Mouse (Mus musculus): Measurements from ENCODE around the gene Agpat3.
"Not testable (repeated sequence)": the region's sequence is repeated elsewhere in the genome, so short reads cannot be mapped to it uniquely, and the experiment has no call there.

Agpat3 gene

GRCm38 (mm10) chr10:78361951-78362350 lies 9.7 kb upstream of the Agpat3 start:
- DNase-seq (ENCODE audit: low read depth in 2 of 2, low spot score in 2 of 2), result no peak

DNA sequence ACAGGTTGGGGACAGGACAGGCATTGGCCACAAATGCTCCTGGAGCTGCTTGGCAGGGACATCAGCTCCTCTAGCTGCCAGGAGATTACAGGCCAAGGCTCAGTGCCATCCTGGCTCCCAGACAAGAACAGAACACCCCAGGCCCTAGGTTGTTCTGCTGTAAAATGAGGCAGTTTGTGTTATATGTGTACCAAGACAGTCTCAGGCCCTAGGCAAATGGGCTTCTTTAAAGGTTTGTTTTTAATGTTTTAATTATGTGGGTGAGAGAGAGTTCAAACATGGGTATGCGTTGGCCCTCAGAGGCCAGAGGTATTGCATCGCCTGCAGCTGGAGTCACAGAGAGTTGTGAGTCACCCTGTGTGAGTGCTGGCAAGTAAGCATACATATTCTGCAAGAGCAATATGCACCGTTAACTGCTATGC lies 8.0 kb upstream of the Agpat3 start:
- DNase-seq (ENCODE audit: low read depth in 2 of 2, low spot score in 2 of 2), result no peak

GRCm38 (mm10) chr10:78358999-78359398 lies 6.7 kb upstream of the Agpat3 start:
- not testable (repeated sequence) for DNase-seq (ENCODE audit: low read depth in 2 of 2, low spot score in 2 of 2)

- DNase-seq (ENCODE audit: low read depth in 2 of 2, low spot score in 2 of 2), result no peak
Measured at GRCm38 (mm10) chr10:78358266-78358665, 6.0 kb upstream of the Agpat3 start.

GRCm38 (mm10) chr10:78357742-78358141 lies 5.5 kb upstream of the Agpat3 start:
- DNase-seq (ENCODE audit: low read depth in 2 of 2, low spot score in 2 of 2), result no peak

DNA sequence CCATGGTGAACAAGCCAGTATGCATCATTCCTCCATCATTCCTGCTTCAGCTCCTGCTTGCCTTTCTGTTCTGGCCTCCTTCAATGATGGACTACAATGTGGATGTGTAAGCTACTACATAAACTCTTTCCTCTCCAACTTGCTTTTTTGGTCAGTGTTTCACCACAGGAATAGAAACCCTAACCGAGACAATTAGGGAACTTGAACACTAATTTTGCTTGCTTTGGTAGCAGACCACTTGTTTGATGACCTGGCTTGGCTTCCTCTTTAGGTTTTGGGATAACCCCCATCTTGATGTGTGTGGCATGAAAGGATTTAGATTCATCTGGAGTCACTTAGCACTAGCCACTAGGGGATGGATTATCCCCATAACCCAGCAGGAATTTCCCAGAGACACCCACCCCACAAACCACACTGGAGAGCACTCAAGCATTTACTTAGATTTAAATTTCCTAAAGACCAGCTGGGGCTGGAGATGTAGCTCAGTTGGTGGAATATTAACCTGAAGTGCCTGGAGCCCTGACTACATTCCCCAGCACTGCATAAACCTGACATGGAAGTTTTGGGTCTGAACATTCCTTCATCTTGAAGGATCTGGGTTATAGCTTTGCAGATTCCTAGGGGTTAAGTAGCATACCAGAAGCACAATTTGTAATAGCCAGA lies 3.8 kb upstream of the Agpat3 start:
- DNase-seq (ENCODE audit: low read depth in 2 of 2, low spot score in 2 of 2), result no peak

- DNase-seq (ENCODE audit: low read depth in 2 of 2, low spot score in 2 of 2), result no peak
Measured at GRCm38 (mm10) chr10:78353196-78353595, 907 bp upstream of the Agpat3 start.

DNA sequence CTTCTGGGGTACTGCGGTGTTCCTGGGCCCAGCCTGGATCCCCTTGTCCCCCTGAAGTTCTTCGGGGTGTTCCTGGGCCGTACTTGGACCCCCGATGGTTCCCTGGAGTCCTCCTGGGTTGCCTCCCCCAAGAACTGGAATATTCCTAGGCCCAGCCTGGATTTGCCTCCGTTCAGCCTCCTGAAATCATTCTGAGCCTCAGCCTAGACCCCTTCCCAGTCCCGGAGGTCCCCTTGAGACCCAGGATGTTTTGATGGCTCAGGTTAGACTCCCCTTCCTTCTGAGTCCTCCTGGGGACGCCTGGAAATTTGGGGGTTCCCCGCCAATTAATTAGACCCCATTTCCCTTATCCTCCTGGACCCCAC lies 359 bp upstream of the Agpat3 start:
- no peak for DNase-seq (ENCODE audit: low read depth in 2 of 2, low spot score in 2 of 2)

- DNase-seq (ENCODE audit: low read depth in 2 of 2, low spot score in 2 of 2), result no peak
Measured at GRCm38 (mm10) chr10:78351564-78351886, 764 bp downstream of the Agpat3 start.

DNA sequence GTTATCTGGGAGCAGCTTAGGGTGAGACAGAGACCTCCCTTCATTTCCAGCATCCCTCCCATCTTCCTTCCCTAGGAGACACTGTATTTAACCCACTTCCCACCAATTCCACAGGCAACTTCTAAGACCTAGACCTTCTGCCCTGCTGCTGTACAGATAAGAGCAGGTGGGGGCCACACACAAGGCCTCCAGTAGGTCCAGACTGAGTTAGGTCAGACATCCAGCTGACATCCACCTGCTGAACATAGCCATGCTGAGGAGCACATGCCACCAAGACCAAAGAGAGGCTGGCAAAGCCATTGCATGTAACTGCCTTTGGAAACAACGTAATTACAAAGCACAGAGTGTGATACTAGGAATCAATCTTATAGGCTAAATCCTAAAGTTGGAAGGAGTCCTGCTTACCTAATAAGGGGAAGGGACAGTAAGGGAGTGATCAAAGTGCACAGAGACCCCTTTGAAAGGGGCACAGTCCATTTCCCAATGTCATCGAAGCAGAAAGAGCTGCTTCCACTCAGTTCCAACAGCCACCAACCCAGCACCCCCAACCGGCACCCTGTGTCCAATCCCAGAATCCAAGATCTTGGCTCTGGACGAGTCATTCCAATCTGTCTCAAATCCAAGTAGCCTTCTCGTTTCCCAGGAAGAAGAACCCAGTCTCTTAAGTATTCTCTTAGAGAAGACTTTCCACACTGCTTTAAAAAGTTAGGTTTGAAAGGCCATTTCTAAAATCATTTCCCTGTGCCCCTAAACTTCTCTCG lies 1.3 kb downstream of the Agpat3 start:
- DNase-seq (ENCODE audit: low read depth in 2 of 2, low spot score in 2 of 2), result no peak

DNA sequence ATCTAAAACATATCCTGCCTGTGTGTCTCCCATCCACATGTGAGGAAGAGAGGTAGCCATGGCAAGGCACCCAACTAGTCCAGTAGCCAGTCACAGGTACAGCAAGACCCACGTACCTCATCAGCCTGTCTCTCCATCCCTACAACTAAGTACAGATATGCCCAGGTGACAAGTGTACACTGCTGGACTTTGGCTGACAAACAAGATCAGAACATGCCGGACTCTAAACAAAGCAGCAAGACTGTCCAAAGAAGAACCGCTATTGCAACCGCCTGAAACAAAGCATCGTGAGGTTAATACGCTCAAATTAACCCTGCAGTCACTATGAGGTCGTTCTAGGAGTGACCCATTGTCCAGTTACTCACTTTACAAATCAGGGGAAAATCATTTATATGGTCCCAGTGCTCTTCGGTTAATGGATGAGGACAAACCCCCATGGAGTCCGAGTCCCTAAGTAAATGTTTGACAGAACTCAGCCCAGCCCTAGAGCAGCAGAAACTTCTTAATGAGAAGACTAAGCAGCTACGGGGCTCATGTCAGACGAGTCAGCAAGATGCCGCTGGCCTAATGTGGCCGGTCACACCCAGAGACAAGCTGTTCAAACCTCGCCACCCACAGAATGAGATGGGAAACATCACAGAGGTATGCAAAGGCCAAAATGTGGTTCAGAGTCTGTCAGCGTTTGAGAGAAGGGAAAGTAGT lies 2.7 kb downstream of the Agpat3 start:
- no peak for DNase-seq (ENCODE audit: low read depth in 2 of 2, low spot score in 2 of 2)

DNA sequence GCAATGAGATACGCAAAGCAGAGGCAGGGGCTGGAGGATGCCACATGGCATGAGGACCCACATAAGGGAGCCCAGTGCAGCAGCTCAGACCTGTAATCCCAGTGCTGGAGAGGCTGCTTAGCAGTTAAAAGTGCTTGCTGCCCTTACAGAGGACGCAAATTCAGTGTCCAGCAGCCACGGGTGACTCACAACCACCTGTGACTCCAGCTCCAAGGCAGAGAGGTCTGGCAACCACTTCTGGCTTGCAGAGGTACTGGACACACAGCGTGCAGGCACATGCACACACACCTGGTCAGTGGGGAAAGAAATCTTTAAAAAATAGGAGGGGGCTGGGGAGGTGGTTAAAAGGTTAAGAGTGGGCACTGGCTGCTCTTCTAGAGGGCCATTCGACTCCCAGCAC lies 4.1 kb downstream of the Agpat3 start:
- DNase-seq (ENCODE audit: low read depth in 2 of 2, low spot score in 2 of 2), result no peak

GRCm38 (mm10) chr10:78347486-78347885 lies 4.8 kb downstream of the Agpat3 start:
- DNase-seq (ENCODE audit: low read depth in 2 of 2, low spot score in 2 of 2), result no peak

DNA sequence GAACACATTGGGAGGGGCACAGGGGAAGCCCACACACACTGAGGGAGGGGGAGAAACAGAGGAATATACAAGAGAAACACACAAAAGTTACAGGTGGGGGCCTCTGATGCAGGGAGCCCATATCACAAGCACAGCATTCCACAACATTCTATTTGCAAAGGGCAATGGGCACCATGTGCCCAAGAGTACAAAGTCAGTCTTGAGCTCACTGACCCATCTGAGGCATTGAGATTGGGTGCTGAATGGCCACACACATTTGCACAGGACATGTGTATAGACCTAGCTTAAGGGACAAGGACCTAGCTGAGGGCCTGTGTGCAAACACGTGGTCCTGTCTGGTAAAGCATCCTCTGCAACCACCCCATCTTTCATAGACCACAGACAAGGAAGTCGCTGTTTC lies 6.8 kb downstream of the Agpat3 start:
- DNase-seq (ENCODE audit: low read depth in 2 of 2, low spot score in 2 of 2), result no peak

DNA sequence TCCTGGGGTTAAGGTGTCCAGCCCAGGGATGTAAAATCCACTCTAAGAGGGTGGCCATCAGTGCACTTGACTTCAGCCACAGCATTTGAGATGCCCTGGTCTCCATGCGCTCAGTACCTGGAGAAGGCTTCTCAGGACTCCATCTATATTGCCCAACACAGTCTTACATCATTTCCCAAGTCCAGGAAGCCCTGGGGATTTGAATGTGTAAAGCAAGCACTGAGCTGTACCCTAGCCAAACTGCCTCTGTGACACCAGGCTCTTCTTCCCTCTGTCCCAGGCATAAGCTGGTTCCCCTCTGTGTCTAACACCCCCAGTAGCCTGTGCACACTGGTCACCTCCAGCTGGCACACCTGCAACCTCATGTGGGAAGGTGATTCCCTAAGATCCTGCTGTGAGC lies 10.2 kb downstream of the Agpat3 start:
- DNase-seq (ENCODE audit: low read depth in 2 of 2, low spot score in 2 of 2), result no peak

- no peak for DNase-seq (ENCODE audit: low read depth in 2 of 2, low spot score in 2 of 2)
Measured at GRCm38 (mm10) chr10:78338180-78338579, 14.1 kb downstream of the Agpat3 start.

- no peak for DNase-seq (ENCODE audit: low read depth in 2 of 2, low spot score in 2 of 2)
Measured at GRCm38 (mm10) chr10:78334923-78335561, 17.2 kb downstream of the Agpat3 start.

- no peak for DNase-seq (ENCODE audit: low read depth in 2 of 2, low spot score in 2 of 2)
Measured at GRCm38 (mm10) chr10:78331577-78331976, 20.7 kb downstream of the Agpat3 start.

DNA sequence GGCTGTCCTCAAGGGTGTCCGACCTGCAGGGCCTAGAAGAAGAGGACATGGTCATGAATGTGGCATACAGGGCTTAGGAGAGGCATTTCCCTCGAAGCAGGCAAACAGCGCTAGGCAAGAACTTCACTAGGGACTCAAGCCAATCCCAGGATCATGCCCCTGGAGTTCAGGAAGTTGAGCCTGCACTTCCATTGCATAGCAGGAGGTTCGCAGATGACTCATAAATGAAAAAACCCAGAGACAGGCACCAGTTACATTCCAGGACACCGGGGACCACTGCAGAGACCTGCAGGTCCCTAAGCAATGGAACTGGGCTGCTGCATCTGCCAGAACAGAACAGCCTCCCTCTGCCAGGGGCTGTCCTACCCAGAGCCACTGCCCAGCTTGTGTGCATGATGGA lies 23.0 kb downstream of the Agpat3 start:
- no peak for DNase-seq (ENCODE audit: low read depth in 2 of 2, low spot score in 2 of 2)

GRCm38 (mm10) chr10:78328011-78328575 lies 24.2 kb downstream of the Agpat3 start:
- DNase-seq (ENCODE audit: low read depth in 2 of 2, low spot score in 2 of 2), result no peak

DNA sequence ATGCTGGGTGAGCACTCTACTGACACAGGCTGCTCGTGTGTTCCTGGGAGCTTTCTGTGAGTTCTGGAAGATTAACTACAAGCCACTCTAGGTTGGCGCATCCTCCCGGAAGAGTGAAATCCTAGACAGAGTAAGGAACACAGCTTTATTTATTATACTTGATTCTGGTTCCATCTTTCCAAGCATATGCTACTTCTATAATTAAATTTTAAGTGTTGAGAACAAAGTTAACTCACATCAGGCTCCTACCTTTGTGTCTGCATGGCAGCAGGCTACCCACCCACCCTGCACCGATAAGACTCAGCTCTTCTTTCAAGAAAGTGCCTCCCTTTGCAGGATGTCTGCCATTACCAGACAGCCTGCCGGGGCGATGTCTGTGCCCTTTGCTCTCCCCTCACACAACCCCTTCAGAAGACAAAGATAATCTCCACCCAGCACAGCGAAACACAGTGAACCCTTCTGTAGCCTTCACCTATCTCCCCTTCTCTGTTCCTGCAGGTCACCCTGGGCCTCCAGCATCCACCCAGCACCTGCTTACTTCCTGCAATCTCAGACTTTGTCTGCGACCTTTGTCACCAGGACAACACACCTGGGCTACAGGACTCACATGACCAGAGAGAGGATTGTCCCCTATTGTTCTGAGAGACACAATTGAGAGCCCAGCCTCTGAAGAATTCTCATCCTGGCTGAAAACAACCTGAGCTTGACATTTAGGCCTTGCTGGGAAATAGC lies 26.2 kb downstream of the Agpat3 start:
- no peak for DNase-seq (ENCODE audit: low read depth in 2 of 2, low spot score in 2 of 2)

Data from CD8-positive naive resting alpha-beta T cell, adult 2 months (primary cell).